Mouse (Mus musculus): Measurements from ENCODE around the gene Kxd1. TPM values are rescaled to one million over a fixed set of nuclear protein-coding genes. Genes with fewer than 3 reads are reported as not detected.

Kxd1 gene
- polyA plus RNA-seq, 1 experiment: 65.9 TPM

GRCm38 (mm10) chr8:70563763-70564387, 36.1 kb upstream of the Kxd1 start:
- 78% methylated on average over 6 of the region's 6 CpGs for WGBS
- DNase-seq: no peak
- Histone ChIP-seq H3K4me3 (replicated peaks; ENCODE audit: insufficient read depth, low read depth, low read length) (no peak overlapping the region), H3K27me3 (ENCODE audit: control insufficient read depth, insufficient read depth, low read length) (no peaks in the 10 kb centered on the region), H3K4me1 (ENCODE audit: control insufficient read depth, insufficient read depth, low read length) (peaks cover 45% of the 10 kb centered on the region), H3K27ac (ENCODE audit: insufficient read depth, low read length) (no peak overlapping the region)
- TF ChIP-seq POLR2A (IDR thresholded peaks at IDR 0.05; ENCODE audit: borderline replicate concordance, insufficient read depth, low read length) (no peak), CTCF (IDR thresholded peaks at IDR 0.05; ENCODE audit: borderline replicate concordance, insufficient read depth, low read depth, low read length) (no peak)

DNA sequence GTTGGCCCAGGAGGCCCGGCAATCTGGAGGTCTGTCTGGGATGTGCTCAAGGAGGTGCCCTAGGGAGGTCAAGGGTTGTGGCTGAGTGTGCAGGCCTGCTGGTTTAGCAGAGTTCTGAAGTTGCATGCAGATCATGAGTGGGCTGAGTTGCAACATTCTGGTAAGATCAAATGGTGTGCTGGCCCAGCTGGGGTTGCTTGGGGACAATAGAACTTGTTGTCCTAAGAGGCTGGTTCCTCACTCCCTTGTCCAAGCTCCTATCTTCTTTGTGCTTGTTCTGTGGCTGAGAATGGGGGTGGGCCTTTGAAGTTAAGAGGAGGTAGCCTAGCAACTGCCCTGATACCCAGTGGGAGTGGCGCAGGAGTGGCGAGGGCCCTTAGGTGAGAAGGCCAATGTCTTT, 35.0 kb upstream of the Kxd1 start:
- Histone ChIP-seq H3K27ac (ENCODE audit: insufficient read depth, low read length) (no peak overlapping the region), H3K27me3 (ENCODE audit: control insufficient read depth, insufficient read depth, low read length) (no peaks in the 10 kb centered on the region), H3K4me3 (replicated peaks; ENCODE audit: insufficient read depth, low read depth, low read length) (no peak overlapping the region), H3K4me1 (ENCODE audit: control insufficient read depth, insufficient read depth, low read length) (peaks cover 45% of the 10 kb centered on the region)
- TF ChIP-seq CTCF (IDR thresholded peaks at IDR 0.05; ENCODE audit: borderline replicate concordance, insufficient read depth, low read depth, low read length): no peak
- no peak for TF ChIP-seq POLR2A (IDR thresholded peaks at IDR 0.05; ENCODE audit: borderline replicate concordance, insufficient read depth, low read length)
- DNase-seq: no peak
- WGBS: 88% methylated on average over 3 of the region's 3 CpGs

GRCm38 (mm10) chr8:70561809-70562535, 34.2 kb upstream of the Kxd1 start:
- Histone ChIP-seq H3K27ac (ENCODE audit: insufficient read depth, low read length) (peak overlapping the region; percentile 33; the same call in 1 of the 2 replicates), H3K4me1 (ENCODE audit: control insufficient read depth, insufficient read depth, low read length) (peaks cover 51% of the 10 kb centered on the region), H3K4me3 (replicated peaks; ENCODE audit: insufficient read depth, low read depth, low read length) (no peak overlapping the region), H3K27me3 (ENCODE audit: control insufficient read depth, insufficient read depth, low read length) (no peaks in the 10 kb centered on the region)
- 48% methylated on average over 7 of the region's 7 CpGs for WGBS
- no peak for DNase-seq
- TF ChIP-seq CTCF (IDR thresholded peaks at IDR 0.05; ENCODE audit: borderline replicate concordance, insufficient read depth, low read depth, low read length): no peak
- no peak for TF ChIP-seq POLR2A (IDR thresholded peaks at IDR 0.05; ENCODE audit: borderline replicate concordance, insufficient read depth, low read length)

DNA sequence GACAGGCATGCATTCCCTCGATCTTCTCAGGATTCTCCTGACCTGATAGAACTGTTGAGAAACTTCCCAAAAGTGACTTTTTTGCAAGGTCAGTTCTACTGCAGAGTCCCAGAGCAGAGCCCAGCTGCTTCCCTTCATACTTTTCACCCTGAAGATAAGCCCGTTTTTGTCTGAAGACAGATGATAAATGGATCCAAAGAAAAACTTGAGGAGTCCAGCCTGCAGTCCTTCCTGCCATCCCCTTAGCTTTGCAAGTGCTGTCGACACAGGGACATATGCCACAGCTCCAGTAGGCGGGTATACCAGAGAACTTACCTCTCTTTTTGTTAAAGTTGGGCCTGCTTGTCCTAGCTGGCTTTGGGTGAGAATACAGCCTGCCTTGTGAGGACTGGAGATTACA, 33.6 kb upstream of the Kxd1 start:
- no peaks in the 10 kb centered on the region for H3K27me3 ChIP-seq (ENCODE audit: control insufficient read depth, insufficient read depth, low read length)
- no peak for DNase-seq
- WGBS: 56% methylated on average over 4 of the region's 4 CpGs
- H3K27ac ChIP-seq (ENCODE audit: insufficient read depth, low read length): peak overlapping the region; percentile 32; the same call in 1 of the 2 replicates
- no peak overlapping the region for H3K4me3 ChIP-seq (replicated peaks; ENCODE audit: insufficient read depth, low read depth, low read length)
- peaks cover 48% of the 10 kb centered on the region for H3K4me1 ChIP-seq (ENCODE audit: control insufficient read depth, insufficient read depth, low read length)
- TF ChIP-seq CTCF (IDR thresholded peaks at IDR 0.05; ENCODE audit: borderline replicate concordance, insufficient read depth, low read depth, low read length): no peak
- TF ChIP-seq POLR2A (IDR thresholded peaks at IDR 0.05; ENCODE audit: borderline replicate concordance, insufficient read depth, low read length): no peak

- Histone ChIP-seq H3K27ac (ENCODE audit: insufficient read depth, low read length) (peak overlapping the region; percentile 32; the same call in 1 of the 2 replicates), H3K27me3 (ENCODE audit: control insufficient read depth, insufficient read depth, low read length) (no peaks in the 10 kb centered on the region), H3K4me1 (ENCODE audit: control insufficient read depth, insufficient read depth, low read length) (peaks cover 47% of the 10 kb centered on the region), H3K4me3 (replicated peaks; ENCODE audit: insufficient read depth, low read depth, low read length) (no peak overlapping the region)
- TF ChIP-seq POLR2A (IDR thresholded peaks at IDR 0.05; ENCODE audit: borderline replicate concordance, insufficient read depth, low read length): no peak
- TF ChIP-seq CTCF (IDR thresholded peaks at IDR 0.05; ENCODE audit: borderline replicate concordance, insufficient read depth, low read depth, low read length): no peak
- WGBS: 53% methylated on average over 3 of the region's 3 CpGs
- no peak for DNase-seq
Measured at GRCm38 (mm10) chr8:70560564-70560963, 32.8 kb upstream of the Kxd1 start.

GRCm38 (mm10) chr8:70560096-70560495, 32.3 kb upstream of the Kxd1 start:
- peaks cover 45% of the 10 kb centered on the region for H3K4me1 ChIP-seq (ENCODE audit: control insufficient read depth, insufficient read depth, low read length)
- peak; percentile 51; the same call in 1 of the 2 replicates for TF ChIP-seq CTCF (IDR thresholded peaks at IDR 0.05; ENCODE audit: borderline replicate concordance, insufficient read depth, low read depth, low read length)
- TF ChIP-seq POLR2A (IDR thresholded peaks at IDR 0.05; ENCODE audit: borderline replicate concordance, insufficient read depth, low read length): no peak
- DNase-seq: peak; percentile 49 to 76
- WGBS: 12% methylated on average over 2 of the region's 2 CpGs
- H3K27ac ChIP-seq (ENCODE audit: insufficient read depth, low read length): peak overlapping the region; percentile 32; the same call in 1 of the 2 replicates
- H3K4me3 ChIP-seq (replicated peaks; ENCODE audit: insufficient read depth, low read depth, low read length): no peak overlapping the region
- H3K27me3 ChIP-seq (ENCODE audit: control insufficient read depth, insufficient read depth, low read length): no peaks in the 10 kb centered on the region

DNA sequence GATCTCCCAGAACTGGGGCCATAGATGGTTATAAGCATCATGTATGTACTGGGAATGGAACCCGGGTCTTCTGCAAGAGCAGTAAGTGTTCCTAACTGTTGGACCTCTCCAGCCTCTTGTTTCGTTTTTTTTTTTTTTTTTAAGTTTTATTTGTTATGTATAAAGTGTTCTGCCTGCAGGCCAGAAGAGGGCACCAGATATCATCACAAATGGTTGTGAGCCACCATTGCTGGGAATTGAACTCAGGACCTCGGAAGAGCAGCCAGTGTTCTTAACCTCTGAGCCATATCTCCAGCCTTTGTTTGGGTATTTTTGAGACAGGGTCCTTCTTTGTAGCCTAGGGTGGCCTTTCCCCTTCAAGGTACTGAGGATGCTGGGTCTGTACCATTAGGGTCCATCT, 31.2 kb upstream of the Kxd1 start:
- TF ChIP-seq CTCF (IDR thresholded peaks at IDR 0.05; ENCODE audit: borderline replicate concordance, insufficient read depth, low read depth, low read length) (no peak), POLR2A (IDR thresholded peaks at IDR 0.05; ENCODE audit: borderline replicate concordance, insufficient read depth, low read length) (no peak)
- WGBS: 79% methylated on average over 3 of the region's 3 CpGs

DNA sequence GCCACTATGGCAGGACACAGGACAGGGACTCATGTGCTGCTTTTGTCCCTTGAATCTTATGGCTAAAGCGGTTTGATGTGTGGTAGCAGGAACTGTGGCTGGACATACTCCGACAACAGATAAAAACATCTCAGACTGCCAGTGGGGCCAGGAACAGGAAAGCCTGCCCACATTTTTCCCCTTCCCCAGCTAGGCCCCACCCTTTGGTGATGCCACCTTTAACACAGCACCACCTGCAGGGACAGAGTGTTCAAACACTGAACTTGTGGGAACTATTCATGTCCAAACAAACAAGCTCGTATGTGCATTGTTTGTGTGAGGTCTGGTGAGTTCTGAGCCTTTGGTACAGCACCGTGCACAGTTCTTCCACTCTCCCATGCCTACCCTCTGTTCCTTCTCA, 30.6 kb upstream of the Kxd1 start:
- H3K4me1 ChIP-seq (ENCODE audit: control insufficient read depth, insufficient read depth, low read length): peaks cover 51% of the 10 kb centered on the region
- DNase-seq: no peak
- no peak overlapping the region for H3K4me3 ChIP-seq (replicated peaks; ENCODE audit: insufficient read depth, low read depth, low read length)
- H3K27me3 ChIP-seq (ENCODE audit: control insufficient read depth, insufficient read depth, low read length): no peaks in the 10 kb centered on the region
- TF ChIP-seq POLR2A (IDR thresholded peaks at IDR 0.05; ENCODE audit: borderline replicate concordance, insufficient read depth, low read length): no peak
- no peak for TF ChIP-seq CTCF (IDR thresholded peaks at IDR 0.05; ENCODE audit: borderline replicate concordance, insufficient read depth, low read depth, low read length)
- 68% methylated on average over 4 of the region's 4 CpGs for WGBS
- no peak overlapping the region for H3K27ac ChIP-seq (ENCODE audit: insufficient read depth, low read length)

More for the DNA sequence above, 31.2 kb upstream of the Kxd1 start:
- no peaks in the 10 kb centered on the region for H3K27me3 ChIP-seq (ENCODE audit: control insufficient read depth, insufficient read depth, low read length)
- no peak for DNase-seq
- H3K4me1 ChIP-seq (ENCODE audit: control insufficient read depth, insufficient read depth, low read length): peaks cover 46% of the 10 kb centered on the region
- H3K4me3 ChIP-seq (replicated peaks; ENCODE audit: insufficient read depth, low read depth, low read length): no peak overlapping the region
- no peak overlapping the region for H3K27ac ChIP-seq (ENCODE audit: insufficient read depth, low read length)
